Mouse (Mus musculus) cerebellum, adult 8-10 months (tissue): ENCODE results near the gene Tmeff2.
A peak's percentile ranks its signal among the peaks of the same experiment; 100 is the strongest.

Experiments used
- DNase-seq: peaks from one replicate; pipeline ENCODE4 v3.0.0; 2022

The Tmeff2 gene

DNA sequence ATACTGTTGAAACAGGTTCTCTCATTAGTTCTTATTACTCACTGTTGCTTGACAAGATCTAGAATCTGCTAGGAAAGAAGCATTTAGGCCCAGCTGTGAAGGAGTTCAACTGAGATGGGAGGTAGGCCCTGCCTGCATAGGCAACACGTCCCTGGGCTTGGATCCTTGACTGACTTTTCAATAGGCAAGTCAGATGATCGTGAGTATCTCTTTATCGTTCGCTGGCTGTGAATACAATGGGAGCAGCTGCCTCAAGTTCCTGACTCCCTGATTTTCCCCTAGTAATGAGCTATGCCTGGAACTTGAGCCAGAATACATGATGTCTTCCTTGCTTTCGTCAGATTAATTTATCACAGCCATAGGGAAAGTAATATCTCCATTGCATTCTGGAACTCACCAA is 214.3 kb downstream of the Tmeff2 start:
- DNase-seq: no peak

DNA sequence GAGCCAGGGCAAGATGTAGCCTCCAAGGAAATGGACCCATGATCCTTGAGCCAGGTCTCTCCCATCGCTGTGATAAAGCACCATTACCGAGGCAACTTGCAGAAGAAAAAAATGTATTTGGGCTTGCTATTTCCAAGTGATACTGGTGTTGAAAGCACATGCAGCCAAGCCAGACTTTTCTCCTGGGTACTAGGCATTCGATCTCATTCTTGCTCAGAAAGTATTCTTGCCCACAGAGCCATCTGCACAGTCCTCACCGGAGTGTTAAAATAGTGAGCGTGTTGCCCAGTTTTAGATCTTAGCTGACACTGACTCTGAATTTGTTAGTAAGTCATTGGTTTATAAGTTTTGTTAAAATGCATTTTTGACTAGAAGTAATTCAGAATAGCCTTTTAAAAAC is 215.3 kb downstream of the Tmeff2 start:
- DNase-seq: no peak

DNA sequence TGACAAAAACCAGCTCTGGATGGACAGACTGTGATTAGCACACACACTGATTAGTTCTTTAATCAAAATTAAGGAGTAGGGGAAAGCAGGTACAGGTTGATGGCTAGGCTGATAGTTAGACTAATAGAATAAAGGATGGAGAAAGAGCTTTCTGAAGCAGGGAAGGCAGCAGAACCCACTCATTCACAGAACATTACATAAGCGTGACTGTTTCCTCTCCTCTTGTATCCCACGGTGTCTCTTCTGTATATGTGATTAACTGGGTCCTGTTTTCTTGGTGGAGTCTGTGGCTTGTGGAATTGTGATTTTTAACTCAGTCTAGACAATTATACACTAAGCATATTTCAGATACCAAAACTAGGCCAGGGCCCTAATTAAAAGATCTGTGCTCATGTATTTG is 217.4 kb downstream of the Tmeff2 start:
- DNase-seq: no peak

DNA sequence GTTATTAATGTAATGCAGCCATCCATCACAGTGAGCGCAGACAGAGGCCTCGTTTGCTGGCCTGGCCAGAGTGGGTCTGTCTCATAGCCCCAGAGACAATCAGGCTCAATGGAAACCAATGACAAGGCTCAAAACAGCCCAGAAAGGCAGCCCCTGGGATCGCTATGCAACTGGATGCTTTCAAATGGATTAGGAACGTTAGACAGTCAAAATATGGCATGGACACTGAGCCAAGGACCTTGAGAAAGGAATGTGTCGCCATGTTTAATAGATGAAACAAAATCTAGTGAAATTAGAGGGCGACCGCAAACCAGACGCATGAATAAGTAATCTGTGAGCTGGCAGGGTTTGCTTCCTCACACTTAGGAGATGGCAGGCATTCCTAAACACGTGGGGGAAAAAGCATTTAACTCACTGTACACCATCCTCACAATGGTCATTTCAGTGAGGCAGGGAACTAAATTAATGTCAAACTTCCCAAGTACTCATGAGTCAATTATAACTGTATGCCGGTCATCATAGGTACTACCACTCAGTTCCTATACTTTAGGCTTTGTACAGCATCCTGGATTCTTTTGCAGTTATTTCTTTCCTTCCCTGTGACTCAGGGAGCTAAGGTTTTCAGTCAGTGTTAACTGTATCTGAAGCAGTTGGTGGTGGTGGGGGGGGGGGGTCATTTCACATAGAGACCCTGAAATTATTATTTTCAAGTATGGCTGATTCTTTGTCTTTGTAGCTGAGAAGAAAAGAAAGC is 225.4 kb downstream of the Tmeff2 start:
- no peak for DNase-seq

DNA sequence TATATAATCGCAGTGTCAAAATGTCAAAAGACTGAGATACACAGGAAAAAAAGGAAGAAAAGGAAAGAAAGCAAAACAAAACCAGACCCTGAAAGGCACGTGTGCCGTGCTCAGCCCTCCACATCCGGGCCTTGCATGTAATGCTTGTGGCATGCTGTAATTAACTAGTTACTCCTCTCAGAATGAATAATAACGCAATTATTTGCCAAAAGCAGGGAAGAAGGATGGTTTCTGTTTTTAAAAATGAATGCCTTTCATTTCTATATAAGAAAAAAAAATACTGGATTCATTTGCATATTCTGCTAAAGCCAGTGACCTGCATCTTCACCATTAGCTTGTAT is 225.9 kb downstream of the Tmeff2 start:
- no peak for DNase-seq

DNA sequence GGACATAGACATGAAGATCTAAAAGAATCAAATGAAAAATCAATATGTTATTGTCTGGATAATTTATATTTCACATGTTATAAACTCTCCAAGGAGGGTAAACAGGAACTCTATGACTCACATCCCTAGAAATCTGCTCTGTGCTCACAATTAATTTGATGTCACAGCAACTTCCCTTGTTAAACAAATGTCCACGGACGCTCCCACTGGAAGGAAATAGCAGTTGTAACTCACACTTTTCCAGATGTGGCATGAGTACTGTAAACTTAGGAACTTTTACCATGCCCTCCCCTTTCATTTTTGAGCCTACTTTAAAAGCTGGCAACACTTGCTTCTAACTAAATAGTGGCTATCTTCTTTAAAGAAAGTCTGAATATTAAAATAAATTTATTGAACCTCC is 236.3 kb downstream of the Tmeff2 start:
- DNase-seq: no peak

DNA sequence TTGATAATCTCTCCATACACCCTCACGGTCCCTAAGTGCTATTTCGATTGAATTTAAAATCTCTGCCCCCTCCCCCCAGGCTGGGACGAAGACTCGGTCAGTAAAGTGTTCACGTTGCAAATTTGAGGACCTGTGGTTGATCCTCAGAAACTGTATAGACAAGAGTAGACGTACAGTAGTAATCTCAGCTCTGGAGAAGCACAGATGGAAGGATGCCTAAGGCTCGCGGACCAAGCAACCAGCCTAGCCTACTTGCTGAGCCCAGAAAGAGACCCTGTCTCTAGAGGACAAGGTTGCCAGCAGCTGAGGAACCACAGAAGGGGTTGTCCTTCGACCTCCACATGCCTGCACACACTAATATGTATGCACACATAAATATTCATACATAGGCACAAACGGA is 239.2 kb downstream of the Tmeff2 start:
- DNase-seq: no peak

DNA sequence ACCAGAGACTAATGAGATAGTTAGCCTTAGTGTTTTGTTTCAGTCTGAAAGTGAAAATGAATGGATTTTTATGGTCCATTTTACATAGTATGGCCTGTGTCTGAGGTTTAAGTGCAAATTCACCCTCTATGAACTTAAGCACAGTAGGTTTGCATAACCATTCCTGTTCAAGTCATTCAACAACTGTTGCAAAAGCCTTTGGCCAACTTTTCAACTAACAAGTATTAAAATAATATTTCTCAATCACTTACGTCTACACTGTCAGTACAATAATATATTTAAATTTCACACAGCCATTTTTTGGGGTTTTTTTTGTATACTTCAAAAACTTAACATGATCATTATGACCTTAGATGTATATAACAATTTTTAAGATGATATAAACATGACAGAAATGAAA is 240.9 kb downstream of the Tmeff2 start:
- no peak for DNase-seq

DNA sequence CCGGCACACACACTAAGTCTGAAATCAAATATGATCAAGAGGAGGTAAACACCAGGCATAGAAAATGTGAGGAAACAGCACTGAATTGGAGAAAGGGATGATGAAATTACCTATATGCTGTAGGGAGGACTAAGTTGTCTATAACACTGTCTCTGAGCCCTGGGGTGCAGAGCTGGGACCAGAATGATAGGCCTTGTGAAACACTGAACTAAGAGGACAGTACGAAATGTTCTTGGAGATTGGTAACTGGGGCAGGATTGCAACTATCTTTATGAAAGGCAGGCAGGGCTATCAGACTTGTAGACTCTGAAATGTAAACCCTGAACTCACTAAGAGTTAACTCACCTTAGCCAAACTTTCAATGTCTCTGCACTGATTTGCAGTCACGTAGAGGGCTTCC is 242.3 kb downstream of the Tmeff2 start:
- no peak for DNase-seq

DNA sequence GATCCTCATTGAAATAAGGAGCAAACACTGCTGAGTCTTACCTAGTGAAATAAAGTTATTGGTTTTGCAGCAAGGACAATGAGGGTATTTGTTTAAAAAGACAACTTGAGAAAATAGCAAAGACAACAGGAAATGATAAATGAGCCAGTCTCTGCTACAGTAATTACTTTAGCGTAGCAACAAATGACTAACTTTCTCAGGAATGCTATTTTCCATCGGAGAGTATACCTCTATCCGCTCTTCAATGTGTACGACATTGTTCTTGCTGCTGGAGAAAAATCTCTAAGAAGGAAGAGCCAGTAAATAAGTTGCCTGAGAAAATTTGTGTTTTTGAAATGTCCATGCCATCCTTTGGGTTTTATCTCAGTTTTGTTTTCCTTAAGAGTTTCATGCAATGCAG is 245.2 kb downstream of the Tmeff2 start:
- DNase-seq: no peak

DNA sequence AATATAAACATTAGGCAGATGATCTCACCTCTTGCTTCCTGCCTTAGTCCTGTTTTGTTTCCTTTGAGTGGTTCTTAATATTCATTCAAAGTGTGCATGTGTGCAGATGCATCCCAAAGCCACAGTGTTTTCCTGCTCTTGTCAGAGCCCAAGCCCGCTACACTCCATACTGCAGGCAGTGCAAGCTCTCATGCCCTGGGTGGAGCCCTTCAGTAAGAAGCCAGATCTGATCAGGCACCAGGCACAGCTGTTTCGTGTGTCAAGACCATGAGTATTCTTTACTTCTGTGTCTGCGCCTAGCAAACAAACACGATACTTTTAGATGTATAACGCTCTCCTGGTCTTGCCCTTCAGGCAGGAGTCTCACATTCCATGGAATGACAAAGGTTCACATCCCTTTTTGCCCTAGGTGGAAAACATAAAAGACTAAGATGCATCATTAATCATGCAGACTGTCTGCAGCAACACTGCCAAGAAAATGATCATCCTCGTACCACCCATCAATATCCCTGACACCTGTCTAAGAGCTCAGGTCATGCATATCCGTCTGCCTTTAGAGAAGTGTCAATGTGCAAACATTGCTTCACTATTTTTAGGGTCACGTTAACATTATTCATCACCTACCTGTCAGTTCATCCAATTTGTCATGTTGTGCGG is 248.2 kb downstream of the Tmeff2 start:
- no peak for DNase-seq

DNA sequence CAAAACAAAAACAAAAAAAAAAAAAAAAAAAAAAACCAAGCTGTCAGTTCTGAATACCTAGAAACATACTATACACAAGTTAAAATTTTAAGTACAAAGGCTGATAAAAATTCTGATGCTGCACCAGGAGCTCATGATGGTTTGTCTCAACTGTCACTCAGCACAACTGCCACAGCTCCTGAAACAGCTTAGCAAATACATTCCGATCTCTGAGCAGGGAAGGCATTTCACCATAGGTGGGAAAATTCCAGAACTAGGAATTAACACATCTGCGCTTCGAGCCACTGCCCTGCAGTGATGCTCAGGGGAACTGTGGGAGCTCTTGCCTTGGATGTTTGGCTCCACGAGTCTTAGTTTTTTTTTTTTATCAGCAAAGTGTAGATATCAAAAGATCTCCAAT is 249.0 kb downstream of the Tmeff2 start:
- DNase-seq: no peak

DNA sequence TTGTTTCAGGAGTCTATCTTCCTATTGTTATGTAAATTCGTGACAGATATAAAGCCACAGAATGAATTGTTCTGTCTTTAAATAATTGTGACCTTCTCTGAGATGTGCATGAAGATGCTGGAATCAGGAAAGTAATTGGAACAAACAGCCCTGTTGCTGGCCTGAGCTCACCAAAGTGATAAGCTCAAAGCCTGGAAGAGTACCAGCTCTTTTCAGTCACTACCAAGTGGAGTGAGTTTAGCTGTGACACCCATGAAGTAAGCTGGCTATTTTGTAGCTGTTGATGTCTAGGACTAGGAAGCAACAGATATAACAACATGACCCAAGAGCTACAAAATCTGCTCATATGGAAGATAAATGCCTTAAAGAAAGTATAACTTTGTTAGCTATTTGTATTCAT is 249.4 kb downstream of the Tmeff2 start:
- DNase-seq: no peak

DNA sequence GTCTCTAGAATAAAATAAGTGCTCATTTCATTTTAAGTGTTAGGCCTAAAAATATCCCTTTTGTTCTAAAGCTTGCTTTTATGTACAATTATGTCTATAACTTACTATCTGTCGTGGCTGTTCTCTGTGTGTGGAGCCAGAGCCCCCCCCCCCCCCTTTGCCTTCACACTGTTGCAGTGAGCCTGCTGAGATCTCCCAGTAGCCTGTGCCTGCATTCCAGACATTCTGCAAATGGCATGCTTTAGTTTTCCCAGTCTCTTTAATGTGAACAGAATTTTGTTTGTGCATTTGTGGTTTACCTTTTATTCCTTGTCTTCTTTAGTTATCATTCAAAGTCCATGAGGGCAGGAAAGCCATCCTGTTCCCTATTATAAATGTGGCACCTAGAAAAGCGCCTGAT is 251.6 kb downstream of the Tmeff2 start:
- DNase-seq: no peak

DNA sequence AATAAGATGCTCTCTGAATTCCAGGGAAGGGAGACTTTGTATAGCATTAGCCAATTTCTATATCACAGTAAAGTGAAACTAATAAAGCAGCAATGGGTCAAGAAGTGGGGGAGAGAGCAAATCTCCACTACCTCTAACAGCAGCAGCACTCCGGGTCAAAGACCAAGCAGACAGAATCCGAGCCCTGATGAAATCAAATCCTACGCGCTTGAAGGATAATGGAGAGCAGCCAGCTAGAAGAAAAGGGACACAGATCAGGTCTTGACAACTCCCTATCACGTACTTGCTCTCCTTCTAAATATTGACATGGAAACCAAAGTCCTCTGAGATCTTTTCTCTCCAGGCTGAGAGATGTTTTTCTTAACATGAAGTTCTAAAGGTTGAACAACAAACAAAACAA is 252.4 kb downstream of the Tmeff2 start:
- DNase-seq: no peak

DNA sequence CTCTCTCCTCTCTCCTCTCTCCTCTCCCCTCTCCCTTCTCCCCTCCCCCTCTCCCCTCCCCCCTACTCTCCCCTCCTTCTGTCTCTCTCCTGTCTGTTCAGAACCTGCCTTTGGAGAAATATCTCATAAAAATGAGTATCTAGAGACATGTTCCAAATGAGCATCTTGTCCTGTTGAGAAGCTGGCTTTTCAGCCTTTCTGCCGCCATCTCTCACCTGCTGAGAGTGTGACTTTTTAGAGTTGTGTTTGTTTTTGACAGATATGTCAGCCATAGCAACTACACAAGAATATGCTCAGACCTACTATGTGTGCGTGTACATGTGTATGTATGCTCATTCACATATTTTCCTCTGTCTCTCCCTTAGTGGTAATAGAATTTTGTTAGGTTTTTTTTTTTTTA is 283.8 kb downstream of the Tmeff2 start:
- DNase-seq: peak; percentile 20

DNA sequence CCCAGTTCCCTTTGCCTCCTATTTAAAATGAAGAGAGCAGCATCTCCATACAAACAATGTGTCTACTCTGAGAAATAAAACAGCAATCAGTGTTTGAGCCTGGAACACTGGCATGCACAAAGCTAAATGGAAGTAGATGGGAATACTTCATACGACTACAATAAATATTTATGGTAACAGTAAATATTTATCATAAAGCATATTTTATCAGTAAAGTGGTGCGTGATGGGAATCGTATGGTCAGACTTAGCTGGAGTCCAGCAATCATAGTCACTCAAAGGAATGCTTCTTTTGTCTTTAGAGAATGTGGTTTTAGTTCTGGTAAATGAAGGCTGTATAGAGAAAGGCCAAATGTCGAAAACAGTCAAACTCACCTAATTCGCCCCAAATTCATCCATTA is 288.6 kb downstream of the Tmeff2 start:
- DNase-seq: no peak

DNA sequence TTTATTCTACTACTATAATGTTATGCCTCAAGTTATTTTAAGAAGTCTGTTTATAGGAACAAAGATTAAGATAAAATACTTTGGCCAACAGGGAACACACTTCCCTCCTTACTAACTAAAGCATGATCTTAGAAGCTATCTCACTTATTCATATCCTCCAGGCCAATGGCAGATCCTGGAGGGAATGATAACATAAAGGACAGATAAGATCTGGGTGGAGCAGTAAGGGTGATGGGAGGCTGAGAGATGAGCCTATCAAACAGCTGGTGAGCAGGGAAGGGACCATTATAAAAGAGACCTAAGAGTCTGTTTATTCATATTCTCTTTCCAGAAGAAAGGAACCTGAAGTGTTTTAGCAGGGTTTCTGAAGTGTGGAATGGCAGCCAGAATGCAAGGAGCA is 290.8 kb downstream of the Tmeff2 start:
- DNase-seq: no peak

DNA sequence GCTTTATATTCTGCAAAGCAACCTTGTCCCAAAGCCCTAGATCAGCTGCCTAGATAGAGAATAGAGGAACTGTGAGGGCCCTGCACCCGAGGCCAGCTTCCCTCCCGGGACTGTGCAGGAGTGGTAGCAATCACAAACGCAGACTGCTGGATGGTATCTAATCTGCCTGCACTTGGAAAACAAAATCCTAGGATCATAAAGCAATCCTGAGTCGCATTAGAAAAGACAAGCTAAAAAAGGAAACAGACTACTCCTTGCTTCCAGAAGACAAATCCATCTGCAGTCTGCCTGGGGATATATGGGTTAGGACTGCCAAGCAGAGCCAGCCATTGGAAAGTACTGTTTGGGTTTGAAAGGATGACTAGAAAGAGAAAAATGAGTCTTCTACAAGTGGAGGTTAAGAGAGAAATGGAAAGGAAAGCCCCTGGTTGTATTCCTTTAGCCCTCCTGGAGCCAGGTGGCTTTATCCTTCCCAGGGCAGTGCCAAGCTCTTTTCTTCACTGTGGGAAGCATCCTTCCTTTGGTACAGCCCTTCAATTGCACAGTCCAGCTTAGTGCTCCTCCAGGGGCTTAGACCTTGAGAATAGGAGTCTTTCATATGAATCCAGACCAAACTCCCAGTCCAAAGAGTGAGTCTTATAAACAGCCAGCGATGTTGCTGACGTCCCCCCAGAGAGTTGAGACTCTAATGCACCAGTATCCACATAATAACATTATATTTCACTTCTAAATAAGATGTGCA is 291.6 kb downstream of the Tmeff2 start:
- peak; percentile 21 for DNase-seq

DNA sequence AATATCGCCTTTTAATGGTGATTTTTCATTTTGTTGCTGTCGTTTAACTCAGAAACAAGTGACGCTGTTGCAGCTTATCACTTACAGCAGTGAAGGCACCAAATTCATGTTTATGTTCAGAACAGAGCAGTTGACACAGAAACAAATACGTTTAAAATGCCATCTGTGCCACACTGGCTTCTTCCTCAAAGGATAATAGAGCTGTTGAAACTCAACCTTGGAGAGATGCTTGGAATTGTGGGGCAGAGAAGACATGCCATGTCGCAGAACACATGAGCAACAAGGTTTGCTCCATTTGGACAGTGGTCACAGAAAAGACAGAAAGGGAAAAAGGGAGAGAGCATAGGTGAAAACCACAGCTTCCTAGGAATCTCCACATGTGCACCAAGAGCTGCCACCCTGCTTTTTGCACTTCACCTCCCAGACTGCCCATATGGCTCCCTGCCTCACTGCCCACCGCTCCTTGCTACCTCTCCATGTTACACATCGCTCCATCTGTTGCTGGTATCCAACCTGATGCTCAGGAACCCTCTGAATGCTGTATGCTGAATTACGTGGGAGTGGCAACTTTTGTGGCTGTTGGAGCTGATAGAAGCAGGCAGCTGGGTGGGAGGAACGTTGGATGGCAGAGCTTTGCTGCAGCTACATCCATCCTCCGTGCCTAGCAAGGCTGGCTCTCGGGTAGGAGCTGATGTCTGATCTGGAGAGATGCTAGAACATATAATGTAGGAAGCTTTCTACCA is 298.8 kb downstream of the Tmeff2 start:
- peak; percentile 16 for DNase-seq

DNA sequence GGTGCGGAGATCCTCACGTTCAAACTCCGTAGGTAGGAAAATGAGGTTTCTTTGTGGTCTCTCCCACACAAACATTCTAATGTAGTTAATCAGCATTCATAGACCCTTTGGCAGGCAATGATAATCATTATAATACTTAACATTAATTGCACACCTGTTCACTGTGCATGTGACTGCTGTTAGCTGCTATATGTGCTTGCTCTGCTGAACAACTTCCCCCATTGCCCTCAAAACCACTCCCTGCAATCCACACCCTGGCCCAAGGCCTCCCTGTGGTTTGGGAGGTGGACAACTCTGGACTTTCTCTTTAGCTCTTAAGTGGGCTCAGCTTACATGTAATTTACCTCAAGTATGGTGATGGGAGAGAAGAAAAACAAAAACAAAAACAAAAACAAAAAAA is 299.5 kb downstream of the Tmeff2 start:
- no peak for DNase-seq

DNA sequence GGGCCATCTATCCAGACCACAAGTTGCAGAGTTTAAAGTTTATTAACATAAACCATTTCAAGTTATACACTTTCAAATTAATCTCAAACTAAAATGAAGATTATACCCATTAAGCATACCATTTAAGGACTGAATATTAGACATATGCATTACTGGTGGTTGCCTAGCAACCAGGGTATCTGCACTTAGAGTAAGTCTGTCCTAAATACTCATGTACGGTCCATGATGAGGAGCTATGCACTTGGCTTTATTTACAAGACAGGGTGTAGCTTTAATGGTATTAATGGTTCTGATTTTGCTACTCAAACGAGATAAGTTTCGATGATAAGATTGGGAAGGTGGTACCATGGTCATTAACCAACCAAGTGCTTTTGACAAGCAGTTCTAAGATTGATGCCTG is 315.2 kb downstream of the Tmeff2 start:
- no peak for DNase-seq

DNA sequence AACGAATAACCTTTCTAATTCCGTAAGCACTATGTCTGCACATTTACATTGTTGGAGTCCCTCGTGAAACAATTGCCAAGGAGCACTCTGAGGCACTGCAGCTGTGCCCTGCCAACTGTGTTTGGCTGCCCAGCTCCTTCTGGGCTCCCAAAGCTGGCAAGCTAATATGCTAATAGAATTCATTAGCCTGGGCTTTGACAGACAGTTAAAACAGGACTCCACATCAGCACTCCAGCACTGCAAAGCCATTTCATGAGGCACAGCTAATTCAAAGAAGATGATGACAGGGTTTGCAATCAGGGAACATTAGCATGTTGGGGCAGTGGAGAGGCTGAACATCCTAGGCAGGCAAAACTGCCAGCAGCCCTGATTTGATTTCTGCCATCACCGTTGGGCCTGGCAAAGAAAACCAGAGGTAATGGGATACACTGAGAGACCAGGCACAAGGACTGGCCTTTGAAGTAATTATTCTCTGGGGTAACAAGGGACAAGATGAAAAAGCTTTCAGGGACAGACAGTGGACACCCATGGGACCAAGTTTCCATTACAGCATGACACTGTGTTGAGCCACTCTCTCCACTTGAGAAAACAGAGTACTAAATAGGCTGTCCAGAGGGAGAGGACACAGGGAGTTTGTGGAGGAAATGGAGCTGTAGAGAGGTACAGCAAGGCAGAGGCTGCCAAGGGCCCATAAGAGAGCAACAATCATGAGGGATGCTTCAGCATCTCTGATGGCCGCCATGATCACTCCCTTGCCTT is 316.0 kb downstream of the Tmeff2 start:
- no peak for DNase-seq
